Mouse (Mus musculus) liver, embryonic 13.5 days (tissue): Measurements from ENCODE around the gene Ntsr2. TPM values are rescaled to one million over a fixed set of nuclear protein-coding genes. Genes with fewer than 3 reads are reported as not detected.

Experiments
- ATAC-seq: fragments of 200-750 bp; cut with Nextera tagmentation; 2 replicates; pipeline ENCODE4 v1.8.0; 2017; ENCODE audit warnings: low read depth, mild to moderate bottlenecking, moderate number of reproducible peaks, moderate library complexity
- DNase-seq: peaks from one replicate; pipeline ENCODE4 v3.0.0; 2022
- H3K27ac ChIP-seq: fragments of 300-500 bp; sonication (generic); 2 replicates; pipeline ENCODE4 v1.5.1; 2015; ENCODE audit warnings: moderate library complexity, mild to moderate bottlenecking, inconsistent platforms
- H3K27me3 ChIP-seq: fragments of 300-500 bp; sonication (generic); 2 replicates; pipeline ENCODE4 v1.6.1; 2015; ENCODE audit warnings: mild to moderate bottlenecking, inconsistent platforms
- H3K36me3 ChIP-seq: fragments of 300-500 bp; sonication (generic); 2 replicates; pipeline ENCODE4 v1.6.1; 2015; ENCODE audit warnings: mild to moderate bottlenecking, inconsistent platforms
- H3K4me1 ChIP-seq: fragments of 300-500 bp; sonication (generic); replicated peaks from 2 replicates; pipeline ENCODE4 v1.6.1; 2015; ENCODE audit warnings: inconsistent platforms
- H3K4me2 ChIP-seq: fragments of 300-500 bp; sonication (generic); 2 replicates; pipeline ENCODE4 v1.6.1; 2015; ENCODE audit warnings: inconsistent platforms, mild to moderate bottlenecking, moderate library complexity
- H3K4me3 ChIP-seq: fragments of 300-500 bp; sonication (generic); replicated peaks from 2 replicates; pipeline ENCODE4 v1.5.1; 2015; ENCODE audit warnings: mild to moderate bottlenecking, inconsistent platforms
- H3K9ac ChIP-seq: fragments of 300-500 bp; sonication (generic); 2 replicates; pipeline ENCODE4 v1.6.1; 2015; ENCODE audit warnings: mild to moderate bottlenecking, inconsistent platforms
- H3K9me3 ChIP-seq: fragments of 300-500 bp; sonication (generic); replicated peaks from 2 replicates; pipeline ENCODE4 v1.6.1; 2016; ENCODE audit warnings: inconsistent platforms
- WGBS: fragments of 180-500 bp; shearing (Covaris S2); methylation state at CpG from one replicate; pipeline ENCODE4 v1.1.7; 2015; ENCODE audit not compliant: insufficient replicate concordance; 5-methylcytosine and 5-hydroxymethylcytosine counted together
- polyA plus RNA-seq: library from polyadenylated mRNA; unstranded; fragments of >200 nt; fragmentation: Nextera tagmentation; extraction: Ambion mirVana; gene quantifications from 2 replicates; pipeline ENCODE4 v1.2.1, GENCODE M21; 2015

The Ntsr2 gene
- not detected in 2 replicates for polyA plus RNA-seq

DNA sequence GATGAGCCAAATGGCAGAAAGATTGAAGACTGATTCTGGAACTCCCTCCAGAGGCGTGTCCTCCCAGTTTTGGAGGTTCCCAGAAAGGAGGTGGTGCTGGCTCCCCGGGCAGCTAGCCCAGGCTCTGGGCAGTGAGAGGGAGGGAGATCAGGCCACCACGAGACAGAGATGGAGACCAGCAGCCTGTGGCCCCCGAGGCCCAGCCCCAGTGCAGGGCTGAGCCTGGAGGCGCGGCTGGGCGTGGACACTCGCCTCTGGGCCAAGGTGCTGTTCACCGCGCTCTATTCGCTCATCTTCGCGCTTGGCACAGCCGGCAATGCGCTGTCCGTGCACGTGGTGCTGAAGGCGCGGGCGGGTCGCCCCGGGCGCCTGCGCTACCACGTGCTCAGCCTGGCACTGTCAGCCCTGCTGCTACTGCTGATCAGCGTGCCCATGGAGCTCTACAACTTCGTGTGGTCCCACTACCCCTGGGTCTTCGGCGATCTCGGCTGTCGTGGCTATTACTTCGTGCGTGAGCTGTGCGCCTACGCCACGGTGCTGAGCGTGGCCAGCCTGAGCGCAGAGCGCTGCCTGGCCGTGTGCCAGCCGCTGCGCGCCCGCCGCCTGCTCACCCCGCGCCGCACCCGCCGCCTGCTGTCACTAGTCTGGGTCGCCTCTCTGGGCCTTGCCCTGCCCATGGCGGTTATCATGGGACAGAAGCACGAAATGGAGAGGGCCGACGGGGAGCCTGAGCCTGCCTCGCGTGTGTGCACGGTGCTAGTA is at the start of gene Ntsr2:
TSS of gene Ntsr2 (plus strand) at position 51 of the 762 bp plus-strand sequence.
- H3K9me3 ChIP-seq, result no peaks in the 10 kb centered on the region
- H3K4me2 ChIP-seq, result 0 out of 2 replicates have a peak within 1 kb of the TSS, but pooled peaks have one; percentile 12
- no peaks in the 10 kb centered on the region for H3K36me3 ChIP-seq
- ATAC-seq (0 out of 2 replicates have a peak, but pooled peaks have one; percentile 29), DNase-seq (peak; percentile 20)
- H3K4me1 ChIP-seq, result no peaks in the 10 kb centered on the region
- peaks cover 33% of the 10 kb centered on the region for H3K27me3 ChIP-seq
- no peak within 1 kb of the TSS for H3K27ac ChIP-seq
- H3K9ac ChIP-seq, result no peak within 1 kb of the TSS
- no peak within 1 kb of the TSS for H3K4me3 ChIP-seq
- 9% methylated on average over 58 of the region's 58 CpGs for WGBS

DNA sequence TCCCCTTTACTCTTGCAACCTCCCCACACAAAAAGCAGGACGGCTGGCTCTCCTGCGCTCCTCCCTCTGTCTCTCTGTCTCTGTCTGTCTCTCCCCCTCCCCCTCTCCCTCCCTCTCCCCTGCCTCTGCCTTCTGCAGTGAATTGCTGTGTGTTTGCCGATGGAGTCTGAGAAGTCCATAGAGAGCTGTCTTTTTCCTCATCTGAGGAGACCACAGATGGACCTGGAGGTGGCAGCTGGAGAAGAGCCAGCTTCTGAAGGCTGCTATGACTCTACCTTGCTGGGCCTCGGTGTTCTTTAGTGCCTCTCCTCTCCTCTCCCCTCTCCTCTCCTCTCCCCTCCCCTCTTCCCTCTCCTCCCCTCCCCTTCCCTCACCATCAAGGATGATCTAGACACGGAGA is 47.6 kb upstream of the Ntsr2 start:
- no peak overlapping the region for H3K4me2 ChIP-seq
- no peaks in the 10 kb centered on the region for H3K9me3 ChIP-seq
- H3K4me3 ChIP-seq, result no peak overlapping the region
- H3K9ac ChIP-seq, result no peak overlapping the region
- 0 out of 2 replicates have a peak, but pooled peaks cover 4% of the 10 kb centered on the region for H3K4me1 ChIP-seq
- H3K27me3 ChIP-seq, result no peaks in the 10 kb centered on the region
- no peak overlapping the region for H3K27ac ChIP-seq
- no peak for ATAC-seq
- WGBS, result 52% methylated on average over 5 of the region's 5 CpGs
- DNase-seq, result no peak
- no peaks in the 10 kb centered on the region for H3K36me3 ChIP-seq

- H3K4me1 ChIP-seq, result no peaks in the 10 kb centered on the region
- no peak within 1 kb of the TSS for H3K4me3 ChIP-seq
- H3K27ac ChIP-seq, result no peak within 1 kb of the TSS
- no peaks in the 10 kb centered on the region for H3K36me3 ChIP-seq
- no peak within 1 kb of the TSS for H3K4me2 ChIP-seq
- WGBS, result 48% methylated on average over 2 of the region's 2 CpGs
- no peaks in the 10 kb centered on the region for H3K9me3 ChIP-seq
- DNase-seq (no peak), ATAC-seq (no peak)
- no peaks in the 10 kb centered on the region for H3K27me3 ChIP-seq
- no peak within 1 kb of the TSS for H3K9ac ChIP-seq
Observed at GRCm38 (mm10) chr12:16610936-16611335, 42.2 kb upstream of the Ntsr2 start, which contains the start of gene Lpin1. Gene Lpin1 (minus strand): TSS chr12:16610966.

DNA sequence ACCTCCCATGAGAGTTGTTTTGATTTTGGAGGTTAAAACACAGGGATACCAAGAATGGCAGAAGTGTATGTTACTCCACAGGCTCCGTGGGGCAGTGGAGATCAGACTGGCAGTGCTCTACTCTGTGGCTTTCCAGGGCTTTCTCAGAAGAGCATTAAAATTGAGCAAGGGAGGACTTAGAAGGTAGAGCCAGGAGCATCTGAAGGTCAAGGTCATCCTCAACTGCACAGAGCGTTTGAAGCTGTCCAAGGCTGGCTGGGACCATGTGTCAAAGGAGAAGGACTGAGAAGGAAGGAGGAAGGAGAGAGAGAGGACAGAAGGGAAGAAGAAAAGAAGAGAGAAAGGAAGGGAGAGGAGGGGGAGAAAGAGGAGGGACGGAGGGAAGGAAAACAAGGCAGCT is 38.6 kb upstream of the Ntsr2 start:
- H3K9me3 ChIP-seq, result no peaks in the 10 kb centered on the region
- no peak overlapping the region for H3K27ac ChIP-seq
- 40% methylated on average over 3 of the region's 3 CpGs for WGBS
- no peak for DNase-seq
- no peak overlapping the region for H3K9ac ChIP-seq
- 0 out of 2 replicates have a peak, but pooled peaks cover 4% of the 10 kb centered on the region for H3K4me1 ChIP-seq
- no peak overlapping the region for H3K4me3 ChIP-seq
- H3K36me3 ChIP-seq, result no peaks in the 10 kb centered on the region
- H3K4me2 ChIP-seq, result no peak overlapping the region
- no peak for ATAC-seq
- no peaks in the 10 kb centered on the region for H3K27me3 ChIP-seq

- 0 out of 2 replicates have a peak, but pooled peaks cover 4% of the 10 kb centered on the region for H3K4me1 ChIP-seq
- H3K9me3 ChIP-seq, result no peaks in the 10 kb centered on the region
- no peaks in the 10 kb centered on the region for H3K27me3 ChIP-seq
- DNase-seq, result no peak
- no peak overlapping the region for H3K9ac ChIP-seq
- ATAC-seq, result no peak
- H3K4me2 ChIP-seq, result no peak overlapping the region
- H3K36me3 ChIP-seq, result no peaks in the 10 kb centered on the region
- WGBS, result 58% methylated on average over 2 of the region's 2 CpGs
- H3K4me3 ChIP-seq, result no peak overlapping the region
- no peak overlapping the region for H3K27ac ChIP-seq
Observed at GRCm38 (mm10) chr12:16615738-16616137, 37.4 kb upstream of the Ntsr2 start.

- H3K27me3 ChIP-seq, result no peaks in the 10 kb centered on the region
- H3K9me3 ChIP-seq, result no peaks in the 10 kb centered on the region
- no peaks in the 10 kb centered on the region for H3K36me3 ChIP-seq
- H3K4me1 ChIP-seq, result 0 out of 2 replicates have a peak, but pooled peaks cover 4% of the 10 kb centered on the region
- no peak overlapping the region for H3K27ac ChIP-seq
- 50% methylated on average over 12 of the region's 12 CpGs for WGBS
- no peak overlapping the region for H3K4me3 ChIP-seq
- no peak overlapping the region for H3K9ac ChIP-seq
- H3K4me2 ChIP-seq, result no peak overlapping the region
- peak; percentile 77 for ATAC-seq
- DNase-seq, result peak; percentile 4
Observed at GRCm38 (mm10) chr12:16618512-16619274, 34.5 kb upstream of the Ntsr2 start.

DNA sequence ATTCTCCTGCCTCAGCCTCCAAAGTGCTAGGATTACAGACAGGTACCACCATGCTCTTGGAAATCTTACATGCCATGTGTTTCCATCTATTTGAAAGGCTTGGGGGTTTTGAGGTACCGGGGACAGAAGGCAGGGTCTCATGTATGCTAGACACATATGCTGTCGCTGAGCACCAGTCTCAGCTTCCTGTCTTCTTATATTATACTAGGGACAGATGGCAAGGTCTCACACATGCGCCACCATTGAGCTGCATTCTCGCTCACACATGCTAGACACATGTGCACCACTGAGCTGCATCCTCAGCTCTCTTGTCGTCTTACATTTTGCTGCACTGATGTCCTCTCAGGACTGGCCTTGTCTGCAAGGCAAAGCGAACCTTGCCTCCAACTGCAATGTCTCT is 33.7 kb upstream of the Ntsr2 start:
- no peak for ATAC-seq
- no peak overlapping the region for H3K27ac ChIP-seq
- WGBS, result 56% methylated on average over 6 of the region's 6 CpGs

GRCm38 (mm10) chr12:16620230-16620629 is 33.0 kb upstream of the Ntsr2 start:
- H3K4me3 ChIP-seq, result no peak overlapping the region
- H3K4me1 ChIP-seq, result 0 out of 2 replicates have a peak, but pooled peaks cover 4% of the 10 kb centered on the region
- no peaks in the 10 kb centered on the region for H3K9me3 ChIP-seq
- DNase-seq (no peak), ATAC-seq (no peak)
- 57% methylated on average over 3 of the region's 3 CpGs for WGBS
- H3K27me3 ChIP-seq, result no peaks in the 10 kb centered on the region
- no peaks in the 10 kb centered on the region for H3K36me3 ChIP-seq
- H3K9ac ChIP-seq, result no peak overlapping the region
- H3K27ac ChIP-seq, result no peak overlapping the region
- no peak overlapping the region for H3K4me2 ChIP-seq

More for the DNA sequence above, 33.7 kb upstream of the Ntsr2 start:
- Histone ChIP-seq H3K36me3 (no peaks in the 10 kb centered on the region), H3K9me3 (no peaks in the 10 kb centered on the region), H3K4me1 (0 out of 2 replicates have a peak, but pooled peaks cover 4% of the 10 kb centered on the region), H3K9ac (no peak overlapping the region), H3K4me3 (no peak overlapping the region), H3K4me2 (no peak overlapping the region), H3K27me3 (no peaks in the 10 kb centered on the region)
- no peak for DNase-seq

DNA sequence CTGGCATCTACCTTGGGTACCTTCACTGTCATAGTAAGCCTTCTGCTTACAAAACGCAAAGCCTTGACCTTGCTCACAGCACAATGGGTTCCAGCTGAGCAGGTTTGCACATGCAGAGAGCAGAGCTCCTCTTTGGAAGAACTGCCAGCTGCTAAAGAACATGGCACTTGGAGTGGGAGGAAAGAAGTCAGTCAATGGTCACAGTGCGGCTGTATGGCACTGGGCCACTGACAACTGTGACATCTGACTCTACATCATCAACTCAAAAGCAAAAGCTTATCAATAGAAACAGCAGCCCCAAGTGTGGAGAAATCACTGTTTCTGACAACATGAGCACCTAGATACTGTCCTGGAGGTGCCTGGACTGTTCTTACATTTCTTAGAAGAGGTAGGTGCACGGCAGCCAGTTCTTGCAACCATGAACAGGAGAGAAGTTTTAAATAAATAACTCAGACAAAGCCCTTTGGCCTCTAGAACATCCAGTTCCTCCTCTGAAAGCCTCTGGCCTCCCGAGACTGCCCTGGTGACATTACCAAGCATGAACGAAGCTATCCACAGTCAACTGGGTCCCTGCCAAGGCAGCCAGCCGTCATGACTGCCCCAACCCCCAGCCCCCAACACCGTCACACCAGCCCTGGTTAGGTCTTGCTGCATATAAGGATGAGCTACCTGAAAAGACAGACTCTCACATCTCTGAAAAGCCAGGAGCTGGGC is 22.9 kb upstream of the Ntsr2 start:
- Histone ChIP-seq H3K4me1 (no peaks in the 10 kb centered on the region), H3K36me3 (no peaks in the 10 kb centered on the region), H3K4me2 (no peak overlapping the region), H3K9ac (no peak overlapping the region), H3K27me3 (no peaks in the 10 kb centered on the region), H3K27ac (no peak overlapping the region), H3K9me3 (no peaks in the 10 kb centered on the region), H3K4me3 (no peak overlapping the region)
- DNase-seq, result no peak
- WGBS, result 54% methylated on average over 7 of the region's 7 CpGs
- no peak for ATAC-seq

DNA sequence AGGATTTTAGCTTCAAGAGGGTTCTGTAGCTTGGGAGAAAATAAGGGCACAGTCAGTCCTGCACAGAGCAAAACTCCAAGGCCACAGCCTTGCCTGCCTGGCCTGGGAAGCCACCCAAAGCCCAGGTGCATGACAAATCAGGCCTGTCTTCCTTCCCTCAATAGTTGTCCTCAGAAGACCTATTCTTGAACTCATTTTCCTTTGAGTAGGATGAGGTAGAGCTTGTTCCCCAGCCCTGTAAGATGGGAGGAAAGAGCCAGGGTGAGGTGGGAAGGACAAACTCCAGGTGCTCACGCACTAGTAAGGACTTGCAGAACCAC is 22.4 kb upstream of the Ntsr2 start:
- H3K27ac ChIP-seq, result no peak overlapping the region
- 89% methylated on average over 1 of the region's 1 CpGs for WGBS
- no peak overlapping the region for H3K4me2 ChIP-seq
- no peaks in the 10 kb centered on the region for H3K36me3 ChIP-seq
- no peak overlapping the region for H3K4me3 ChIP-seq
- H3K4me1 ChIP-seq, result no peaks in the 10 kb centered on the region
- no peaks in the 10 kb centered on the region for H3K9me3 ChIP-seq
- no peak overlapping the region for H3K9ac ChIP-seq
- no peak for DNase-seq
- H3K27me3 ChIP-seq, result 0 out of 2 replicates have a peak, but pooled peaks cover 2% of the 10 kb centered on the region
- no peak for ATAC-seq

DNA sequence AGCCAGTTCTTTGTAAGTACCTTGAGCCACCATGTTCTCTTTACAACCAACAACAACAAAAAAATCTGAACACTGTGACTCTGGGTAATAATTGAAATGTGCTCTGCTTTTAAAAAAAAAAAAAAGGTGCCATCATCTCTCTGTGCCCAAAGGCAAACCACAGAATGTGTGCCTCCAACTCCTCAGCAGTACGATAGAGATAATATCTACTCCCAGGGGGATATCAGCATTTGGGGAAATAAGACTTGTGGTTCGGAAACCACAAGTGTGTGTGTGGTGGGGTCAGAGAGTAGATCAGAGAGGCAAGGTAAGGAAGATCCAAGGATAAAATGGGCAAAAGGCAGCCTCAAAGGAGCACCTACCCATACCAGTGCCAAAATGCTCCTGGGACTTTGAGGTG is 21.8 kb upstream of the Ntsr2 start:
- Histone ChIP-seq H3K9me3 (no peaks in the 10 kb centered on the region), H3K27me3 (0 out of 2 replicates have a peak, but pooled peaks cover 2% of the 10 kb centered on the region), H3K27ac (no peak overlapping the region), H3K4me2 (no peak overlapping the region), H3K36me3 (no peaks in the 10 kb centered on the region), H3K4me1 (no peaks in the 10 kb centered on the region), H3K4me3 (no peak overlapping the region), H3K9ac (no peak overlapping the region)
- ATAC-seq (no peak), DNase-seq (no peak)
- 14% methylated on average over 2 of the region's 2 CpGs for WGBS
